Mouse (Mus musculus) small intestine, adult 2 months (tissue): ENCODE data around the gene Thada. TPM values are rescaled to one million over a fixed set of nuclear protein-coding genes. Genes with fewer than 3 reads are reported as not detected.
A peak's percentile ranks its signal among the peaks of the same experiment; 100 is the strongest.

Source experiments
- H3K27ac ChIP-seq: fragments of 200-500 bp; 2 replicates; pipeline ENCODE4 v1.5.1; 2012; ENCODE audit warnings: low read depth, low read length, control low read depth, inconsistent platforms; ENCODE audit not compliant: insufficient read depth
- H3K27me3 ChIP-seq: fragments of 200-500 bp; 2 replicates; pipeline ENCODE4 v1.6.1; 2012; ENCODE audit warnings: mild to moderate bottlenecking, moderate library complexity, low read length, inconsistent platforms; ENCODE audit not compliant: control insufficient read depth, insufficient read depth
- H3K36me3 ChIP-seq: fragments of 200-500 bp; 2 replicates; pipeline ENCODE4 v1.6.1; 2012; ENCODE audit warnings: mild to moderate bottlenecking, low read length, control low read depth, inconsistent platforms; ENCODE audit not compliant: control insufficient read depth, insufficient read depth
- H3K4me1 ChIP-seq: fragments of 200-500 bp; 2 replicates; pipeline ENCODE4 v1.6.1; 2012; ENCODE audit warnings: low read length, inconsistent platforms, mixed read lengths; ENCODE audit not compliant: control insufficient read depth, insufficient read depth, insufficient read length
- H3K4me3 ChIP-seq: fragments of 200-500 bp; 2 replicates; pipeline ENCODE4 v1.5.1; 2012; ENCODE audit warnings: low read depth, mild to moderate bottlenecking, control low read depth, inconsistent platforms, low read length, moderate library complexity
- CTCF ChIP-seq: fragments of 200-500 bp; IDR thresholded peaks from 2 replicates; pipeline ENCODE4 v1.5.1; 2012; ENCODE audit warnings: low read depth, mild to moderate bottlenecking, control low read depth, inconsistent platforms, low read length, moderate library complexity, mixed read lengths; ENCODE audit not compliant: insufficient replicate concordance, insufficient read length; ENCODE audit errors: extremely low read depth
- POLR2A ChIP-seq: fragments of 200-500 bp; IDR thresholded peaks from 2 replicates; pipeline ENCODE4 v1.6.1; 2012; ENCODE audit warnings: low read depth, mild to moderate bottlenecking, control low read depth, inconsistent platforms, low read length, moderate library complexity
- WGBS: fragments of 180-500 bp; shearing (Covaris S2); methylation state at CpG from one replicate; pipeline ENCODE4 v1.1.7; 2018; 5-methylcytosine and 5-hydroxymethylcytosine counted together
- polyA plus RNA-seq: library from polyadenylated mRNA; depleted of rRNA; stranded (reverse); fragments of >200 nt; gene quantifications from 2 replicates; pipeline ENCODE4 v1.2.3, GENCODE M21; 2012

Gene Thada
- polyA plus RNA-seq, 1 experiment, result 3.5 TPM

DNA sequence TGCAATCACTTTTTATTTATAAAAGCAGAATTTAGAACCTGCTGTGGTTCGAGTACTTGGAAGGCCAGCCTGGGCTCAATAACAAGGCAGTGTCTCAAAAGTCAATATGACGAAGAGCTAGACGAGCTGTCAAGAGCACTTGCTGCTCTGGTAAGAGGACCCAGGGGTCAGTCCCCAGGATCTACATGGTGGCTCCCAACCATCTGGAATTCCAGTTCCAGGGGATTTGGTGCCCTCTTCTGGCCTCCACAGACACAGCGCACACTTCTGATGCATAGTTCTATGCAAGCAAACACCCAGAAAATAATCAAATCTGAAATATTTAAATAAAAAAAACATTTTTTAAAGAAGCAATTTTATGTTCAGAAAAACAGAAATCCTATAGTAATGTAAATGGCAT, 45.0 kb downstream of the Thada start:
- H3K27me3 ChIP-seq, result no peaks in the 10 kb centered on the region
- H3K36me3 ChIP-seq, result peaks cover 23% of the 10 kb centered on the region
- no peak overlapping the region for H3K4me3 ChIP-seq
- TF ChIP-seq CTCF (peak; percentile 15; the same call in 1 of the 2 replicates), POLR2A (no peak)
- WGBS, result 98% methylated on average over 4 of the region's 4 CpGs
- no peaks in the 10 kb centered on the region for H3K4me1 ChIP-seq
- H3K27ac ChIP-seq, result no peak overlapping the region

DNA sequence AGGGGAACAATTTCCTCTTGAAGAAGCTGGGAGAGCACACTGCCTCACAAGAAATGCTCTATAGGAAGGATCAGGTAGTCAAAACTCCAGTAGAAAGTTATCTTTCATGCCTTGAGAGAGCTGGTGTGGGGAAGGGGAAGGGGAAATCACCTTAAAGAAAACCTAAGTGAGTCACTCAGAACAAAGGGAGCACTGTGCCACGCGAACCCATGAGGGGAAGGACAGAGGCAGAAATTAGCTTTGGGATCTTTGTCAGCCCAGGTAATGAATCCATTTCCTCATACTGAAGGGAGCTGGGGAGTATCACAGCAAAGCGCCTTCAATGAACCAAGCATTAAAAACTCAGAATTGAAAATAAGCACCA, 45.7 kb downstream of the Thada start:
- no peak for TF ChIP-seq POLR2A
- no peak for TF ChIP-seq CTCF
- 79% methylated on average over 3 of the region's 3 CpGs for WGBS
- peak overlapping the region; percentile 63 for H3K27ac ChIP-seq
- H3K27me3 ChIP-seq, result no peaks in the 10 kb centered on the region
- no peak overlapping the region for H3K4me3 ChIP-seq
- H3K36me3 ChIP-seq, result peaks cover 19% of the 10 kb centered on the region
- H3K4me1 ChIP-seq, result no peaks in the 10 kb centered on the region

DNA sequence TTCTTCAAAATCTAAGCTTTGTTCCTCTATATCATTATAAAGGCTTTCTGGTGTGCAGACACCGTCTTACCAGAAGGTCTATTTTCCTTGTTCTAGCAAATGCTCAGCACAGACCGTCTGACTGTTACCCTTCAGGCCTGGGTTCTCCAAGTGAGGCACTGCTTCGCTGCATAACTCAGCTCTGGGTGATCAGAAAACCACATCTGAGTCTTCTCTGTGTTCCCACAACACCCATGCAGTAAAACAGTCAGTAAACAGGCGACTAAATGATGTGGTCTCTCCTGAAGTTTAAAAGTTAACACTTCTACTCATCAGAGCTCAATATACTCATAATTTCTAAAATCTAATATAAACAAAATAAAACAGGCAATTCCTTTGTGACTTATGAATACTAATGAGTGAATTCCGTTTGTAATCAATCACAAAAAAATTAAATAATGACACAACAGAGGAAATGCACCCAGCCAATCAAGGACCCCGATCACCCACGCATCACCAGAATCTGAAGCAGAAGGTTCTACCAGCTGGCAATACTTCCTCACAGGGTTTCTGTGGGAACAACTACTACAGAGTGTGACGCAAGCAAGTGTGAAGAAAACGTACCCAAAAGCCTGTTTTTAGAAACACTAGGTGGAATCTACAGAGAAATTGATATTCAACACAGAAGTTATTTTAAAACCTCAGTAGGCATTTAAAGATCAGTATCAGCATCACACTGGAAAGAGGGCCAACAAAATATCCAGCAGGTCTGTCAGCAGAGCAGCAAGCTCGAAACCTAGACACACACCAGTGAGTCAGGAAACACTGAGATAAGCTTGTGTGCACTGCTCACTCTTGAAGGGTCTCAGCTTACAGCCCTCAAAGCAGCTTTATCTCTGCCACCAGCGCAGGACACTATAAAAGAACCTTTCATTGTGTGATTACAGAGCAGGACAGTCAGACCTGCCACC, 46.4 kb downstream of the Thada start:
- Histone ChIP-seq H3K27ac (peak overlapping the region; percentile 63), H3K36me3 (peaks cover 15% of the 10 kb centered on the region)
- 73% methylated on average over 11 of the region's 11 CpGs for WGBS

DNA sequence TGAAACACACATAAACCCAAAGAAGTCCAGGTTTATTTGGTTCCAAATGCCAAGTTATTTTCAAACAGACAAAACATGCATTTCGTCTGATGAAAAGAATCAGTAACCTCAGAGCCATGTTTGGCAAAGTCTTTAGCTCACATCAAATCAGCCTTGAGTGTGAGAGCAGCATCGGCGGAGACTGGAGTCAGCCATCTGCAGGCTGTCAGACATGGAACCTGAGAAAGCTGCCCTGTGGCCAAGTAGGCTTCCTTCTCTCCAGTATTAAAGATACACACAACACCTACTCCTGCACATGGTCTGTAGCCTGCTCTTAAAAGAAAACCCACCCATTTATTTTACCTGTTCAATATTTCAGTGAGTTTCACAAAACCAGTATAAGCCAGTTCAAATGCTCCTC, 50.1 kb downstream of the Thada start:
- Histone ChIP-seq H3K4me1 (no peaks in the 10 kb centered on the region), H3K4me3 (no peak overlapping the region), H3K36me3 (peaks cover 8% of the 10 kb centered on the region; the same call in 1 of the 2 replicates), H3K27me3 (no peaks in the 10 kb centered on the region), H3K27ac (no peak overlapping the region)
- TF ChIP-seq CTCF (no peak), POLR2A (no peak)
- WGBS, result 93% methylated on average over 3 of the region's 3 CpGs

More for the DNA sequence above, 46.4 kb downstream of the Thada start:
- Histone ChIP-seq H3K4me1 (no peaks in the 10 kb centered on the region), H3K4me3 (no peak overlapping the region), H3K27me3 (no peaks in the 10 kb centered on the region)
- TF ChIP-seq CTCF (no peak), POLR2A (no peak)

DNA sequence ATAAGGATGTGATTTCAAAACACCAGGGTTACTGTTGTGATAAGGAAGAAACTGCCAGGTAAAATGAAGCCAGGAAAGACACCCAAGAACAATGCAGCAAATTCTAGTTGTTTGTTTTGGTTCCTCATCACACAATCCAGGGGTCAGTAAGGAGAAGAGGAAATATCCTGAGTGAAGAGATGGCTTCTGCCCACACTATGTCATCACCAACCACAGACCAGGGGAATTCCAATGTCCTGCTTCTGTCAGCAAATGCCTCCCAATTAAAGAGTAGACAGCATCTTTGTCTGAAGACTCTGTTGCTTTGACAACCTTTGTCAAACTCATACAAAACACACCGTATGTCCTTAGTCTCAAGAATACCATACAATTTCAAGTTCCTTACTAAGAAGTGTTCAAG, 57.3 kb downstream of the Thada start:
- H3K36me3 ChIP-seq, result peaks cover 6% of the 10 kb centered on the region
- H3K4me3 ChIP-seq, result no peak overlapping the region
- H3K27ac ChIP-seq, result no peak overlapping the region
- WGBS, result 86% methylated on average over 1 of the region's 1 CpGs
- H3K4me1 ChIP-seq, result no peaks in the 10 kb centered on the region
- no peaks in the 10 kb centered on the region for H3K27me3 ChIP-seq
- no peak for TF ChIP-seq CTCF
- no peak for TF ChIP-seq POLR2A

DNA sequence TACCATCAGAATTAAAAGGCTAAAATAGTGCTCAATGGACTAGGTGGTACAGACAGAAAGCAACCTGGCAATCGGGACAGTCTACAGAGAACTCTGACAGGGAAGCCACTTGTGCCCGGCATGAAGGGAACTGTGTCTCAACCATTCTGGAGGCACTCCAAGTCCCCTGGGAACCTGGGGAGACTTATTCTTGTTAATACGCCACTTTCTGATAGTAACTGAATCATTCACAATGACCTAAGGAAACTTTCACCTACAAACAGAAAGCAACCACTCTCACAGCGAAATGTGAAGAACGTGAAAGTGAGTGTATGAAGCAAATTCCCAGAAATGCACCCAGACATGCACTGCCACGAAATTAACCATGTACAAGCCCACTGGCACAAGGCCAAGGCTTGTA, 60.4 kb downstream of the Thada start:
- Histone ChIP-seq H3K36me3 (peaks cover 4% of the 10 kb centered on the region), H3K4me3 (no peak overlapping the region), H3K4me1 (0 out of 2 replicates have a peak, but pooled peaks cover 2% of the 10 kb centered on the region), H3K27ac (no peak overlapping the region), H3K27me3 (no peaks in the 10 kb centered on the region)
- WGBS, result 71% methylated on average over 6 of the region's 6 CpGs
- no peak for TF ChIP-seq POLR2A
- TF ChIP-seq CTCF, result no peak

DNA sequence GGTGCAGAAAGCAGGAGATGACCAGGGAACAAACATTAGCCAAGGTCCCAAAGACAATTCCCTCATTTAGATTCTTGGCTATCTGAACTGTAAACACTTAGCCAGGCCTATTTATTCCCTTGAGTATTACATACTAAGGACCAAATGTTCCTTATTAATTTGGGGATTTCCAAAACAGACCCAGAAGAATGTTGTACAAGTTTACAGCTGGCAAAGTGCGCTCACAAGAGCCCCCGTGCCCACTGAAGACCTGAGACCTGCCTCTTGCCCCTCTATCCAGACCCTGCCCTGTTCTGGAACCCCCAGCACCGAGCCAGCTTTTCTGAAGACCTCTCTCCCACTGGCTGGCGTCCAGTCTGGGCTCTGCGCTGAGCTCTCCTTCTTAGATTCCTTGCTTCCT, 64.2 kb downstream of the Thada start:
- peak overlapping the region; percentile 74; the same call in 1 of the 2 replicates for H3K27ac ChIP-seq
- TF ChIP-seq CTCF, result no peak
- TF ChIP-seq POLR2A, result no peak
- WGBS, result 82% methylated on average over 5 of the region's 5 CpGs

More for the DNA sequence above, 64.2 kb downstream of the Thada start:
- Histone ChIP-seq H3K4me1 (0 out of 2 replicates have a peak, but pooled peaks cover 2% of the 10 kb centered on the region), H3K36me3 (peaks cover 2% of the 10 kb centered on the region), H3K4me3 (no peak overlapping the region), H3K27me3 (no peaks in the 10 kb centered on the region)
